Mouse (Mus musculus) adrenal gland, adult 10 weeks (tissue): Measurements from ENCODE around the gene Olfr890. TPM values are rescaled to one million over a fixed set of nuclear protein-coding genes. Genes with fewer than 3 reads are reported as not detected.

Source experiments
- polyA plus RNA-seq: library from polyadenylated mRNA; stranded (reverse); fragments of 350-450 nt; fragmentation: Illumina TruSeq; extraction: RNeasy Lipid Tissue Mini Kit (QIAGEN cat#74804); gene quantifications from one replicate; pipeline ENCODE4 v1.2.3, GENCODE M21; 2014; ENCODE audit warnings: low read depth, low replicate concordance

The Olfr890 gene
- polyA plus RNA-seq, result not detected

GRCm38 (mm10) chr9:38142217-38142616, at the start of gene Olfr890:
Gene Olfr890, plus strand, starts transcription at chr9:38142517.

GRCm38 (mm10) chr9:38107828-38108227, 34.5 kb upstream of the Olfr890 start, which contains the start of gene Olfr888:
Gene Olfr888, plus strand, starts transcription at chr9:38108128.

GRCm38 (mm10) chr9:38114898-38115297, 27.4 kb upstream of the Olfr890 start, which contains the start of gene Olfr889:
Gene Olfr889, plus strand, starts transcription at chr9:38115198.

GRCm38 (mm10) chr9:38180721-38181120, 38.4 kb downstream of the Olfr890 start, which contains the start of gene Olfr891:
Gene Olfr891, minus strand, starts transcription at chr9:38180821.

Other genes with a start within 250 kb of the Olfr890 start
- gene Olfr145, start 245.8 kb upstream of the Olfr890 start, polyA plus RNA-seq, result not detected
- not detected for gene Olfr878, start 224.7 kb upstream of the Olfr890 start, polyA plus RNA-seq
- gene Olfr881, start 150.7 kb upstream of the Olfr890 start, polyA plus RNA-seq, result not detected
- not detected for gene Olfr883, start 116.7 kb upstream of the Olfr890 start, polyA plus RNA-seq
- gene Olfr884, start 96.0 kb upstream of the Olfr890 start, polyA plus RNA-seq, result not detected
- not detected for gene Olfr885, start 81.2 kb upstream of the Olfr890 start, polyA plus RNA-seq
- gene Olfr887, start 58.4 kb upstream of the Olfr890 start, polyA plus RNA-seq, result not detected
- not detected for gene Olfr888, start 34.4 kb upstream of the Olfr890 start, polyA plus RNA-seq
- gene Olfr889, start 27.3 kb upstream of the Olfr890 start, polyA plus RNA-seq, result not detected
- not detected for gene Olfr891, start 38.3 kb downstream of the Olfr890 start, polyA plus RNA-seq
- not detected for gene Olfr893, start 65.8 kb downstream of the Olfr890 start, polyA plus RNA-seq
- not detected for gene Olfr894, start 75.5 kb downstream of the Olfr890 start, polyA plus RNA-seq
- not detected for gene Olfr143, start 110.3 kb downstream of the Olfr890 start, polyA plus RNA-seq
- not detected for gene Olfr895, start 125.3 kb downstream of the Olfr890 start, polyA plus RNA-seq
- not detected for gene Olfr896-ps1, start 148.6 kb downstream of the Olfr890 start, polyA plus RNA-seq
- not detected for gene Olfr25, start 186.5 kb downstream of the Olfr890 start, polyA plus RNA-seq
- gene Olfr898, start 205.9 kb downstream of the Olfr890 start, polyA plus RNA-seq, result not detected
- not detected for gene Olfr250, start 224.4 kb downstream of the Olfr890 start, polyA plus RNA-seq
- not detected for gene Olfr251, start 234.6 kb downstream of the Olfr890 start, polyA plus RNA-seq